Mouse (Mus musculus) heart, postnatal 0 days (tissue): ENCODE data around the gene Susd6.

Experiments used
- CTCF ChIP-seq: IDR thresholded peaks from 2 replicates; pipeline ENCODE4 v1.5.1; 2016; ENCODE audit warnings: antibody characterized with exemption, control low read depth, low read depth
- EP300 ChIP-seq: IDR thresholded peaks from 2 replicates; pipeline ENCODE4 v1.6.1; 2016; ENCODE audit warnings: antibody characterized with exemption, low read depth

- no peak for TF ChIP-seq CTCF
- TF ChIP-seq EP300 = no peak
Observed at GRCm38 (mm10) chr12:80804861-80805428, 14.6 kb downstream of the Susd6 start.
